Mouse (Mus musculus) liver, adult 2 months (tissue): ENCODE measurements around the gene Klc3.

Source experiments
- CTCF ChIP-seq: fragments of 200-500 bp; IDR thresholded peaks from 2 replicates; pipeline ENCODE4 v1.5.1; 2011; ENCODE audit warnings: low read depth, low read length, control low read depth
- POLR2A ChIP-seq: fragments of 200-500 bp; IDR thresholded peaks from 2 replicates; pipeline ENCODE4 v1.6.1; 2011; ENCODE audit warnings: low read length, control low read depth; ENCODE audit not compliant: insufficient read depth; ENCODE audit errors: extremely low read depth

DNA sequence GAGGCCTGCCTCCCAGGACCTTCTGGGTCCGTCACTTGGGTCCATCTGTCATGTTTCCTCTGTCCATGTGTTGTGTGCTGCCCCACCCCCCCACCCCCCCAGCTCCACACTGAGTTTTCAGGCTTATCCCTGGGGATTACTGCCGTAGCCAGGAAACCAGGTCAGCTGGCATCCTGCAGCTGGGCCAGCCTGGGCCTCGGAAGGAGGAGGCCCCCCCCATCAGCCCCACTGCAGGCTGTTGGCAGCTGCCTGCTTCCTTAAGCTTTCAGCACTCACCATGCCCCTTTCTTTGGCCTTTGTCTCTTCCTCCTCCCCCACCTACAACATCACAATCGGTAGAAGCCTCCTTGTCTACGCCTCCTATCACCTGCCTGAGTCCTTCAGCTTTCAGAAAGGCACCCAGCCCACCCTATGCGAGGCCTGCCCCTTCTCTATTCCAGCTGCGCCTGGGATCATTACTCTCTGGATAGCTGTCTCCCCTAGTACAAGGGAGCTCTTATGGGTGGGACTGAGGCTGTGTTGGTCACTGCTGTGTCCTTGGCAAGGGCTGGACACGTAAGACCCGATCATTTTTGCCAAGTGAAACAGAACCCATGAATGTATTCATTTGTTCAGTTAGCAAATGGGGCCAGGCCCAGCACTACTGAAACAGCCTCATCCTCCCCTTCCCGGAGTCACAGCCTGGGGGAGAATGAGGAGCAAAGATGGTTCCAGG lies 15.0 kb downstream of the Klc3 start:
- TF ChIP-seq CTCF (no peak), POLR2A (no peak)
